Mouse (Mus musculus): Measurements from ENCODE around the gene Gabarapl1. TPM values are rescaled to one million over a fixed set of nuclear protein-coding genes. Genes with fewer than 3 reads are reported as not detected.
A peak's percentile ranks its signal among the peaks of the same experiment; 100 is the strongest.
"Not testable (repeated sequence)": the region's sequence is repeated elsewhere in the genome, so short reads cannot be mapped to it uniquely, and the experiment has no call there.

Gene Gabarapl1
- polyA plus RNA-seq (2016; fragmentation: Nextera tagmentation; extraction: Ambion mirVana) = 34.2 and 35.7 TPM in 2 replicates

DNA sequence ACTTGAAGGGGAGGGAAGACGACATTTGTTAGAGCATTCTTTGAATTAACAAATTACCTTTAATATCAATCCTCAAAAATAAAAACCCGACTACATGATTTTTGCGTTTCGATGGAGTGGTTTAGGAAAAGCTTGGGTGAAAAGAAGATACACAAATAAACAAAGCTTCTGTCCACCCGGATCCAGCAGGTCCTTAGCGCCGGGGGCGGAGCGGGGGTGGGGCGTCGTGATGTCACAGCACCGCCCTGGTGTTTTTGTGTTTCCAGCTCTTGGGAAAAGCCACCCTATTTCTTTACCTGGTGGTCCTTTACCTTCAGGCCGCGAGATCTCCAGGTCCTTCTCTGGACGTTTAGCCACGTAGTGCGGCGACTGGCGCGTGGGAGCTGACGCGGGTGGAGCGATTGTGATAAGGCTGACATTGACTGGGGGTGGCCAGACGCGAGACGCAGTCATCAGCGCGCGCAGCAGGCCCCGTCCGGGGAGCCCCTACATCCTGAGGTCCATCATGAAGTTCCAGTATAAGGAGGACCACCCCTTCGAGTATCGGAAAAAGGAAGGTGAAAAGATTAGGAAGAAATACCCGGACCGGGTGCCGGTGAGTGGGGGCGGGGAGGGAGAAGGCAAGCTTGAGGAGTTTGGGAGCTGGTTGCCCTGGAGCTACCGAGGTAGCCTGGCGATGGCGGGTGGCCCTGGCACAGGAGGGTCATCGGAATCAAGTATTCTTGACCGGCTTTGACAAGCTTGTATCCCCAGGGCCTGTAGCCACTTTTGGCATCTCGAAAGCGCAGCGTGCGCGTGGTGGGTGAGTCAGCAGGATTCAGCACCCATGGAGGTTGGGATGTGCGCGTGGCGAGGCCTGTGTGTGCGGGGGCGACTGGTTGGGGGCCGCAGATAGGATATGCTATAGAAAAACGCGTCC, at the start of gene Gabarapl1:
TSS of gene Gabarapl1 (plus strand) at position 219 of the 919 bp plus-strand sequence.
- Histone ChIP-seq H3K36me3 (peaks cover 3% of the 10 kb centered on the region), H3K4me1 (peaks cover 16% of the 10 kb centered on the region), H3K27ac (peak within 1 kb of the TSS; percentile 88), H3K27me3 (ENCODE audit: low read depth, poor library complexity, severe bottlenecking) (no peaks in the 10 kb centered on the region), H3K9me3 (replicated peaks) (no peaks in the 10 kb centered on the region), H3K4me3 (peak within 1 kb of the TSS; percentile 82)
- peak; percentile 85 for DNase-seq (ENCODE audit: low spot score)
- WGBS = under 1% methylated on average over 55 of the region's 55 CpGs

GRCm38 (mm10) chr6:129494924-129495323, 38.0 kb upstream of the Gabarapl1 start:
- H3K4me1 ChIP-seq = no peaks in the 10 kb centered on the region
- H3K4me3 ChIP-seq = no peak overlapping the region
- H3K27ac ChIP-seq = no peak overlapping the region
- 90% methylated on average over 4 of the region's 4 CpGs for WGBS
- no peaks in the 10 kb centered on the region for H3K36me3 ChIP-seq
- no peak for DNase-seq (ENCODE audit: low spot score)
- H3K27me3 ChIP-seq (ENCODE audit: low read depth, poor library complexity, severe bottlenecking) = no peaks in the 10 kb centered on the region
- no peaks in the 10 kb centered on the region for H3K9me3 ChIP-seq (replicated peaks)

DNA sequence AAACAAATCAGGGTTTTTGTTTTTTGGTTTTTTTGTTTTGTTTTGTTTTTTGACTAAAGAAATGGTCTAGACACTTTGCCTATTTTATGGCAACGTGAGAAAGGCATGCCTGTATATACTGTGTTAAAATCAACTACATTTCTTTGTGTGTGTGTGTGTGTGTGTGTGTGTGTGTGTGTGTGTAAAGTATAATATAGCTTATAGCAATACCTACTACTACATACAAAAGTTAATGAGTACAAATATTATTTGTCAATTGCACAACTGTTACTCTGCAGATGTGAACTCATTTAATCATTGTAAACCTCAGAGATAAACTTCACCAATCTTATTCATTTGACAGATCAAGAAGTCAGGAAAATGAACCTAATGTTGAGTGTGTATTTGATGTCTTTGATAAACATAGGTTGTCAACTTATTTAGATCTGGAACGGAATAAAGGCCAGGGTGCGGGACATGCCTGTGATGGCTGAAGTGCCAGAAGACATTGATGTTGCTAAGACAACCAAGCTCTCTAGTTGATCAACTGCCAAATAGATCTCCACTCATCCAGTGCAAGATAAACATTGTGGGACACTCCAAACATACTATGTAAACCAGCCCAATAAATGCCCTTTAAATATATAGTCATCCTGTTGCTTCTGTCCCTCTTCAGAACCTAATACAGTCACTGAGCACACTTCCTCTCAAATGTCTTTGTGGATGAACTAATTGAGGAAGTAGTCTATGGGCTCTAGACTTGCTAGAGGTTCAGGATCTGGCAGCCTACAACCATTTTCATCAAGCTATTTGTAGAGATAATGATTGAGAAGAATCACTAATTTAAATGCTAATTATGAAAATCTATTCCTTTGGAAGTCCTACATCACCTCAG, 35.4 kb upstream of the Gabarapl1 start:
- no peak for DNase-seq (ENCODE audit: low spot score)
- H3K4me1 ChIP-seq = no peaks in the 10 kb centered on the region
- no peaks in the 10 kb centered on the region for H3K36me3 ChIP-seq
- no peak overlapping the region for H3K27ac ChIP-seq
- H3K27me3 ChIP-seq (ENCODE audit: low read depth, poor library complexity, severe bottlenecking) = no peaks in the 10 kb centered on the region
- H3K9me3 ChIP-seq (replicated peaks) = no peaks in the 10 kb centered on the region
- WGBS = over 99% methylated on average over 3 of the region's 3 CpGs
- H3K4me3 ChIP-seq = no peak overlapping the region

- H3K27me3 ChIP-seq (ENCODE audit: low read depth, poor library complexity, severe bottlenecking); H3K36me3 ChIP-seq; H3K4me1 ChIP-seq; H3K27ac ChIP-seq; H3K4me3 ChIP-seq; H3K9me3 ChIP-seq (replicated peaks); DNase-seq (ENCODE audit: low spot score): not testable (repeated sequence)
- 93% methylated on average over 1 of the region's 1 CpGs for WGBS
These were observed 33.4 kb upstream of the Gabarapl1 start for GRCm38 (mm10) chr6:129499516-129499915.

DNA sequence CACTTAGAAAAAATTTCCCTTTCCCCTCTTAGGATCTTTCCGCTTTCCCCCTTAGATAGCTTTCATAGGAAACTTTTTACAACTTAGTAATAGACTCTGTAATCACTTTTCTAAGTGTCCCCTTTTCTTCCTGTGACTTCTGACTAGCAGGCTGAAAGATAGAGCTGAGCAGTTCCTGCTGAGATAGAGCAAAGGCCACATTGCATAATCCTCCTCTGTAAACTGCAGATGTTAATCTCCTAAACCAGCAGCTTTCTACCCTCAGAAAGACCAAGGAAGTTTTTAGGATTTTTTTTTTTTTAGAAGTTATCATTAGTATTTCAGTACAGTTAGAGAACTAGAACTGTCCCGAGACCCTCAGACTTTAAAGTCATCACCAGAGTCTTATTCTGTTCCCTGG, 29.5 kb upstream of the Gabarapl1 start:
- no peaks in the 10 kb centered on the region for H3K27me3 ChIP-seq (ENCODE audit: low read depth, poor library complexity, severe bottlenecking)
- H3K4me1 ChIP-seq = no peaks in the 10 kb centered on the region
- no peak overlapping the region for H3K27ac ChIP-seq
- no peaks in the 10 kb centered on the region for H3K36me3 ChIP-seq
- H3K9me3 ChIP-seq (replicated peaks) = no peaks in the 10 kb centered on the region; the same call in 1 of the 2 replicates
- WGBS = 85% methylated on average over 2 of the region's 2 CpGs
- DNase-seq (ENCODE audit: low spot score) = no peak
- no peak overlapping the region for H3K4me3 ChIP-seq

GRCm38 (mm10) chr6:129507024-129507423, 25.9 kb upstream of the Gabarapl1 start, which contains the start of gene Olr1:
Olr1 (minus strand) TSS chr6:129507165.
- no peak for DNase-seq (ENCODE audit: low spot score)
- H3K27me3 ChIP-seq (ENCODE audit: low read depth, poor library complexity, severe bottlenecking) = no peaks in the 10 kb centered on the region
- WGBS = 88% methylated on average over 9 of the region's 9 CpGs
- H3K9me3 ChIP-seq (replicated peaks) = no peaks in the 10 kb centered on the region; the same call in 1 of the 2 replicates
- peaks cover 11% of the 10 kb centered on the region for H3K4me1 ChIP-seq
- no peaks in the 10 kb centered on the region for H3K36me3 ChIP-seq
- no peak within 1 kb of the TSS for H3K27ac ChIP-seq
- no peak within 1 kb of the TSS for H3K4me3 ChIP-seq

- whole genome bisulfite sequencing = 76% methylated on average over 6 of the region's 6 CpGs
- no peak for DNase-seq (ENCODE audit: low spot score)
- Histone ChIP-seq H3K27ac (no peak overlapping the region), H3K4me1 (peaks cover 29% of the 10 kb centered on the region), H3K27me3 (ENCODE audit: low read depth, poor library complexity, severe bottlenecking) (no peaks in the 10 kb centered on the region), H3K36me3 (no peaks in the 10 kb centered on the region), H3K4me3 (no peak overlapping the region), H3K9me3 (replicated peaks) (no peaks in the 10 kb centered on the region)
These were observed 22.6 kb upstream of the Gabarapl1 start for GRCm38 (mm10) chr6:129510120-129510911.

DNA sequence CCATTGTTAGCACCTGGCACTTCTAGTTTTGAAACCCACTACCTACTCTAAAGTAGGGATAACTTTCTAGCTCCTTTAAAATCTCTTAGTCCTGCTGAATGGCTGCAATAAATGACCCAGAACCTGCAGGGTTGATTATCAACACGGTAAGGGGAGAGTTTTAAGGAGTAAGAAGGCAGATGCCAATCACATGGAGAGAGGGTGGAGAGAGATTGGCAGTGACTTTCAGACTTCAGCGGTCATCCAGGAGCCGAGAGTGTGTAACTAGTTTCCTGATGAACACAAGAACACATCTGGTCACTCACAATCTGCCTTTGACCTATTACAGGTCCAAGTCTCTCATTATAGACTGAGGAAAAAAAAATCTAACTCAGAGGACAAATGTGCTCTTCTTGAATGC, 20.6 kb upstream of the Gabarapl1 start, which contains the start of gene Tmem52b:
TSS of gene Tmem52b (plus strand) at position 189 of the 400 bp plus-strand sequence.
- 55% methylated on average over 3 of the region's 3 CpGs for WGBS
- H3K9me3 ChIP-seq (replicated peaks) = no peaks in the 10 kb centered on the region

DNA sequence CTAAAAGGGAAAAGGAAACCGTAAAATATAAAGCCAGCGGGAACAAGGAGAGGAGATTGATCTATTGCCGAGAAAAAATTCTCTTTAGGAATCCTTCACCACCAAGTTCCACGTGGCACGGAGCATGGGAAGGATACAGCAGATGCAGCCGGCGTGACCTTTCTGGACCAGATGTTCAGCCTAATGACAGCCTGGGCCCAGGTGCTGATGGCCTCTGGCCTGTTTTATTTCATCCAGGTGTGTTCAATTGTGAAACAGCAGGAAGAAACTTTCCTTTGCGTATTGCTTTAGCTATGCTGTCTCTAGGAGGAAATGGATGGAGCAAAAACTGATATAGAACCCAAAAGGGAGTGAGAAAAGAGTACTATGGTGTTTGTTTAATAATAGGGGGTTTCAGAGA, 20.1 kb upstream of the Gabarapl1 start:
- WGBS = 21% methylated on average over 8 of the region's 8 CpGs
- Histone ChIP-seq H3K4me1 (peaks cover 29% of the 10 kb centered on the region), H3K27ac (no peak overlapping the region), H3K9me3 (replicated peaks) (no peaks in the 10 kb centered on the region), H3K36me3 (no peaks in the 10 kb centered on the region), H3K27me3 (ENCODE audit: low read depth, poor library complexity, severe bottlenecking) (no peaks in the 10 kb centered on the region), H3K4me3 (no peak overlapping the region)
- peak; percentile 69 for DNase-seq (ENCODE audit: low spot score)

More for the DNA sequence above, 20.6 kb upstream of the Gabarapl1 start, which contains the start of gene Tmem52b:
- no peak for DNase-seq (ENCODE audit: low spot score)
- Histone ChIP-seq H3K36me3 (no peaks in the 10 kb centered on the region), H3K27me3 (ENCODE audit: low read depth, poor library complexity, severe bottlenecking) (no peaks in the 10 kb centered on the region), H3K4me1 (peaks cover 29% of the 10 kb centered on the region), H3K4me3 (no peak within 1 kb of the TSS), H3K27ac (no peak within 1 kb of the TSS)

GRCm38 (mm10) chr6:129513409-129513808, 19.6 kb upstream of the Gabarapl1 start:
- H3K4me3 ChIP-seq = no peak overlapping the region
- no peak for DNase-seq (ENCODE audit: low spot score)
- H3K9me3 ChIP-seq (replicated peaks) = no peaks in the 10 kb centered on the region
- H3K27me3 ChIP-seq (ENCODE audit: low read depth, poor library complexity, severe bottlenecking) = no peaks in the 10 kb centered on the region
- 88% methylated on average over 1 of the region's 1 CpGs for WGBS
- no peak overlapping the region for H3K27ac ChIP-seq
- H3K36me3 ChIP-seq = no peaks in the 10 kb centered on the region
- peaks cover 29% of the 10 kb centered on the region for H3K4me1 ChIP-seq

GRCm38 (mm10) chr6:129514376-129514775, 18.6 kb upstream of the Gabarapl1 start:
- no peaks in the 10 kb centered on the region for H3K9me3 ChIP-seq (replicated peaks)
- no peak overlapping the region for H3K27ac ChIP-seq
- 72% methylated on average over 2 of the region's 2 CpGs for WGBS
- DNase-seq (ENCODE audit: low spot score) = no peak
- no peaks in the 10 kb centered on the region for H3K36me3 ChIP-seq
- H3K4me1 ChIP-seq = peaks cover 29% of the 10 kb centered on the region
- H3K27me3 ChIP-seq (ENCODE audit: low read depth, poor library complexity, severe bottlenecking) = peaks cover under 1% of the 10 kb centered on the region; the same call in 1 of the 2 replicates
- H3K4me3 ChIP-seq = no peak overlapping the region

- H3K36me3 ChIP-seq = no peaks in the 10 kb centered on the region
- peaks cover 7% of the 10 kb centered on the region; the same call in 1 of the 2 replicates for H3K27me3 ChIP-seq (ENCODE audit: low read depth, poor library complexity, severe bottlenecking)
- H3K4me1 ChIP-seq = peaks cover 29% of the 10 kb centered on the region
- H3K27ac ChIP-seq = no peak overlapping the region
- no peak overlapping the region for H3K4me3 ChIP-seq
- WGBS = 89% methylated on average over 3 of the region's 3 CpGs
- no peaks in the 10 kb centered on the region for H3K9me3 ChIP-seq (replicated peaks)
- DNase-seq (ENCODE audit: low spot score) = no peak
These were observed 17.9 kb upstream of the Gabarapl1 start for GRCm38 (mm10) chr6:129515068-129515467.
